Mouse (Mus musculus): Measurements from ENCODE around the gene Podn.

DNA sequence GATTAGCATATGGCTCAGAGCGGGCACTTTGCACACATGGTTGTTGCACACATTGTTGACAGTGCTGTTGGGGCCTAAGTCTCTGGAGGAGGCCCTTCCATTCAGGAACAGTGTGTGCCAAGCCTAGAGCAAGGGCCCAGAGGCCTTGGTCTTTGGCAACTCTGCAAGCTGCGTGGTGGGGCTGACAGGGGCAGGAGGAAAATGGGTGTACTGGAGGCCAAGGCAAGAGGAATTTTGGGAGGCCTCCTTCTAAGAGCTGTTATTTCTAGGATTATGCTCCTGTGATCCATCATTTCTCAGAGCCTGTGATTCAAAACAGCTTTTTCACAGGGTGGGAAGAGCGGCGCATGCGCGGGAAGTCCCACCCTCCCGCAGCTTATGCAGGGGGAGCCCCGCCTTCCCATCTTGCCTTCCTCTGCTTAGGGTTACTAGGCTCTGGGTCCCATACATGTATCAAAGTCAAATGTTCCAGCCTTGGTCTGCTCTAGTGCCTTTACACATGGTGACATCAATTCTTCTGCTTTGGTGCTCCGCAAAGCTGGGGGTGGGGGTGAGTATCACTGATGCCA lies 99.7 kb downstream of the Podn start:
- no peak for TF ChIP-seq CTCF (IDR thresholded peaks at IDR 0.05; ENCODE audit: control insufficient read depth, insufficient read depth, insufficient replicate concordance, low read depth, low read length)
- no peak for TF ChIP-seq POLR2A (IDR thresholded peaks at IDR 0.05; ENCODE audit: control insufficient read depth, low read depth, low read length)
